Mouse (Mus musculus) heart, adult 2 months (tissue): ENCODE data around the gene B430306N03Rik.

ENCODE experiments used
- CTCF ChIP-seq: fragments of 200-600 bp; IDR thresholded peaks from 2 replicates; pipeline ENCODE4 v1.8.1; 2022; ENCODE audit warnings: antibody characterized with exemption, mild to moderate bottlenecking, moderate library complexity
- EP300 ChIP-seq: fragments of 200-500 bp; IDR thresholded peaks from 2 replicates; pipeline ENCODE4 v1.6.1; 2011; ENCODE audit warnings: low read depth, low read length, control low read depth; ENCODE audit not compliant: insufficient read depth
- POLR2A ChIP-seq: fragments of 200-500 bp; IDR thresholded peaks from 2 replicates; pipeline ENCODE4 v1.6.1; 2011; ENCODE audit warnings: mild to moderate bottlenecking, low read depth, low read length, control low read depth; ENCODE audit not compliant: insufficient read depth

DNA sequence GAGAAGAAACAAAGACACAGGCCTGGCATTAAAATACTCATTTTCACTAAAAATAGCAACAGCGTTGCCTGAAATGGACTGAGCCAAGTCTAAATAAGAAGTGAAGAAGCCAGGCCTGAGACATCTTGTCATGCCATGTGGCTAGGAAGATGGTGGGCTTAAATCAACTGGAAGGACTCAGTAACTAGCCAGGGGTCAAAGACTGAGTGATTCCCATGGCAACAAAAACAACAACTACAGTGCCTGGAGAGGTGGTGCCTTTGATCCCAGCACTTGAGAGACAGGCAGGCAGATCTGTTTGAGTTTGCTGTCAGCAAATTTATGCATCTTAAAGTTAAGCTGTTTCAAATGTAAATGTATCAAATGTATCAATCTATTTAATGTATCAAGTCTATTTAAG lies 24.3 kb downstream of the B430306N03Rik start:
- TF ChIP-seq CTCF (no peak), POLR2A (no peak), EP300 (no peak)
